Mouse (Mus musculus) lung, embryonic 16.5 days (tissue): Measurements from ENCODE around the gene Prpf40b. TPM values are rescaled to one million over a fixed set of nuclear protein-coding genes. Genes with fewer than 3 reads are reported as not detected.

Source experiments
- ATAC-seq: fragments of 200-750 bp; cut with Nextera tagmentation; 2 replicates; pipeline ENCODE4 v1.8.0; 2017; ENCODE audit warnings: low read depth, mild to moderate bottlenecking, moderate library complexity
- H3K27ac ChIP-seq: fragments of 300-500 bp; sonication (generic); 2 replicates; pipeline ENCODE4 v1.5.1; 2014; ENCODE audit warnings: mild to moderate bottlenecking, control low read depth, low read length
- H3K27me3 ChIP-seq: fragments of 300-500 bp; sonication (generic); 2 replicates; pipeline ENCODE4 v1.6.1; 2014; ENCODE audit warnings: low read depth, low read length, mixed read lengths; ENCODE audit not compliant: control insufficient read depth, insufficient read depth
- H3K36me3 ChIP-seq: fragments of 300-500 bp; sonication (generic); 2 replicates; pipeline ENCODE4 v1.6.1; 2014; ENCODE audit warnings: low read length; ENCODE audit not compliant: control insufficient read depth, insufficient read depth
- H3K4me1 ChIP-seq: fragments of 300-500 bp; sonication (generic); replicated peaks from 2 replicates; pipeline ENCODE4 v1.6.1; 2014; ENCODE audit warnings: low read length, mixed read lengths; ENCODE audit not compliant: control insufficient read depth, insufficient read depth
- H3K4me2 ChIP-seq: fragments of 300-500 bp; sonication (generic); 2 replicates; pipeline ENCODE4 v1.6.1; 2014; ENCODE audit warnings: low read depth, low read length, control low read depth
- H3K4me3 ChIP-seq: fragments of 300-500 bp; sonication (generic); 2 replicates; pipeline ENCODE4 v1.5.1; 2014; ENCODE audit warnings: mild to moderate bottlenecking, low read length, control low read depth
- H3K9ac ChIP-seq: fragments of 300-500 bp; sonication (generic); 2 replicates; pipeline ENCODE4 v1.6.1; 2014; ENCODE audit warnings: low read length, control low read depth
- H3K9me3 ChIP-seq: fragments of 300-500 bp; sonication (generic); 2 replicates; pipeline ENCODE4 v1.6.1; 2016; ENCODE audit warnings: low read length; ENCODE audit not compliant: control insufficient read depth
- WGBS: fragments of 180-500 bp; shearing (Covaris S2); extraction: QIAGEN DNeasy Blood & Tissue Kit; methylation state at CpG from one replicate; pipeline ENCODE4 v1.1.7; 2014; 5-methylcytosine and 5-hydroxymethylcytosine counted together
- polyA plus RNA-seq: library from polyadenylated mRNA; unstranded; fragments of >200 nt; fragmentation: Nextera tagmentation; extraction: Ambion mirVana; gene quantifications from 2 replicates; pipeline ENCODE4 v1.2.1, GENCODE M21; 2015

Gene Prpf40b
- polyA plus RNA-seq, 1 experiment from 2014 or later: 54.0 TPM

DNA sequence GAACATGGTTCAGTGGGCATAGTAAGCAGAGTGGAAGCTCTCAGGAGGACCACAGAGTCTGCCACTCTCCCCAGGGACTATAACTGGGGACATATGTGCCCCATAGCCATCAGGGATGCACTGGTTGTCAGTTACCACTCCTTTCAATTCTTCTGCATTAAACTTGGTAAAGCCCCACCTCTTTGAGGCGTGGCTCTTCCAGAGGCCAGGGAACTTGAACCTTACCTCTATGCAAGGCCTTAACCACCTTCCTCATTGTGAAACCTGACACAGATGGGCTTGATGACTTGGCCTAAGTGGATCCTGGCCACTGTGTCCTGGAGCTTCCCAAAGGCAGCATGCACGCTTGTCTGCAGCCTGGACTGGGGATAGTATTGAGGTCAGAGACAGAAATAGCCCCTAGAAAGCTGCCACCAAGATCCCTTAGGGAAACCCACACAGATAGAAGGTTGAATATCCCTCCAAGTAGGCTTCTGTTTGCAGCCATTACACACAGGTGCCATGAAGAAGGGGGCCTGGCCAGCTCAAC, 40.3 kb upstream of the Prpf40b start:
- Histone ChIP-seq H3K9ac (no peak overlapping the region), H3K4me1 (peaks cover 9% of the 10 kb centered on the region; the same call in 1 of the 2 replicates), H3K27me3 (no peaks in the 10 kb centered on the region), H3K4me3 (no peak overlapping the region), H3K36me3 (no peaks in the 10 kb centered on the region), H3K4me2 (no peak overlapping the region), H3K27ac (no peak overlapping the region), H3K9me3 (no peaks in the 10 kb centered on the region)
- 85% methylated on average over 2 of the region's 2 CpGs for WGBS
- no peak for ATAC-seq

GRCm38 (mm10) chr15:99255241-99255749, 39.6 kb upstream of the Prpf40b start:
- Histone ChIP-seq H3K27ac (no peak overlapping the region), H3K27me3 (no peaks in the 10 kb centered on the region), H3K36me3 (no peaks in the 10 kb centered on the region), H3K9me3 (no peaks in the 10 kb centered on the region), H3K4me2 (no peak overlapping the region), H3K4me1 (peaks cover 12% of the 10 kb centered on the region; the same call in 1 of the 2 replicates), H3K9ac (no peak overlapping the region), H3K4me3 (no peak overlapping the region)
- 80% methylated on average over 6 of the region's 6 CpGs for WGBS
- ATAC-seq: no peak

DNA sequence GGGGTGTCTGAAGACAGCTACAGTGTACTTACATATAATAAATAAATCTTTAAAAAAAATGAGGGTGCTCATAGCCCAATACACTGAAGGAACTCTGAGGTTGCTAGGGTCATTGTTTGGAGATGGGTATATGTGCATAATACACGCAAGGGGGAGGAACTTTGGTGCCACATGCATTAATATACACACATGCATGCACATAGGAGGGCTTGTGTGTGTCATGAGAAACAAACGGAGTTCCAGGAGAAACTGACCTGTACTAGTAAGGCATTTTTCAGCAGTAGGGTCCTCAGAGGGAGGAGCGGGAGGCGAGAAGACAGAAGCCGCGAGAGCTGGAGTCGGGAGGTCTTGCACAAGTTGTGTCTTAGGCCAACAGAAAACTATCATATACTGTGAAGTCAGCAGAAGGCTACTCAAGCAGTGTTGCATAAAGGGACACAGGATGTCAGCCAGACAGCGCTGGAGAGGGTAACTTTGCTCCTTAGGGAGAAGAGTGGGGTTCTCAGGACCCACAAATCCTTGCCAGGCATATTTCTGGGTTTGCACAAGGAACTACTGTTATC, 35.6 kb upstream of the Prpf40b start:
- 44% methylated on average over 8 of the region's 8 CpGs for WGBS

GRCm38 (mm10) chr15:99259730-99260252, 35.1 kb upstream of the Prpf40b start:
- H3K4me3 ChIP-seq: peak overlapping the region; percentile 30
- H3K9ac ChIP-seq: peak overlapping the region; percentile 40; the same call in 1 of the 2 replicates
- no peaks in the 10 kb centered on the region for H3K27me3 ChIP-seq
- no peaks in the 10 kb centered on the region for H3K36me3 ChIP-seq
- under 1% methylated on average over 9 of the region's 10 CpGs for WGBS
- peaks cover 8% of the 10 kb centered on the region; the same call in 1 of the 2 replicates for H3K4me1 ChIP-seq
- H3K4me2 ChIP-seq: peak overlapping the region; percentile 59
- no peaks in the 10 kb centered on the region for H3K9me3 ChIP-seq
- peak overlapping the region; percentile 88 for H3K27ac ChIP-seq
- peak; percentile 90 for ATAC-seq

More for the DNA sequence above, 35.6 kb upstream of the Prpf40b start:
- Histone ChIP-seq H3K9ac (peak overlapping the region; percentile 40; the same call in 1 of the 2 replicates), H3K4me2 (peak overlapping the region; percentile 59), H3K9me3 (no peaks in the 10 kb centered on the region), H3K36me3 (no peaks in the 10 kb centered on the region), H3K27me3 (no peaks in the 10 kb centered on the region), H3K4me1 (peaks cover 8% of the 10 kb centered on the region; the same call in 1 of the 2 replicates), H3K4me3 (peak overlapping the region; percentile 30), H3K27ac (peak overlapping the region; percentile 88)
- ATAC-seq: peak; percentile 93

DNA sequence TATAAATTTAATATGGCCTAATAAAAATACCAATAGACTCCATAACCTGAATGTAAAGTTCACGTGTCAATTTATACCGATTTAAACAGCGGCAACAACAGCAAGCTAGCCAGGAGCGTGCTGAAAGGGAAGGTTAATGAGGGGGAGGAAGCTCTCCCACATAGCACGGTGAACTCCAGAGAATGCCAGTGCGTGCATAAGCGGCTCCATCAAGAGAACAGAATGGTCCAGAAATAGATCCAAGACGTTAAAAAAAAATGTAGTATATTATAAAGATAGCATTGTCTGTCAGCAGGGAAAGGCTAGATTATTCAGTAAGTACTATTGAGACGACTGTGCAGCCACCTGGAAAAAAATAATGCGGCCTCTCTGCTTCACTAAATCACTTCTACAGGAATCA, 32.2 kb upstream of the Prpf40b start:
- H3K9me3 ChIP-seq: no peaks in the 10 kb centered on the region
- no peaks in the 10 kb centered on the region for H3K36me3 ChIP-seq
- H3K4me3 ChIP-seq: no peak overlapping the region
- no peak overlapping the region for H3K4me2 ChIP-seq
- 55% methylated on average over 10 of the region's 10 CpGs for WGBS
- H3K9ac ChIP-seq: no peak overlapping the region
- no peak for ATAC-seq
- H3K27ac ChIP-seq: no peak overlapping the region
- H3K27me3 ChIP-seq: no peaks in the 10 kb centered on the region
- H3K4me1 ChIP-seq: peaks cover 8% of the 10 kb centered on the region; the same call in 1 of the 2 replicates

DNA sequence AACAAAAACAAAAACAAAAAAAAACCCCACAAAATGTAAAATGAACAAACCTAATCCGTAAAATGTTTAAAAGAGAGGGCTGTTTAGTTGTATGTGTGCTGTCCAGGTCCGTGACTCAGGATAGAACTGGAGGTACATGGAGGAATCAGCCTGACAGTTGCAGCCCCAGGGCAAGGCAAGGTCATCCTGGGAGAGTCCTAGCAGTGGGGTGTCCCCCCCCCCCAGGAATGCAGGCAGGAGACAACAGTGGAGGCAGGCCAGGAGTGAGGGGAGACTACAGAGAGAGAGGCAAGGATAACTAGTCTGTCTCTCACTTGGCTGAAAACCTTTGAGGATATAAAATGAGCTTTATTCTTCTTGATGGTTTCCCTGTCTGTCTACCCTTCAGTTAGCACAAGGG, 30.5 kb upstream of the Prpf40b start:
- Histone ChIP-seq H3K4me1 (peaks cover 6% of the 10 kb centered on the region; the same call in 1 of the 2 replicates), H3K4me3 (no peak overlapping the region), H3K9ac (no peak overlapping the region), H3K36me3 (no peaks in the 10 kb centered on the region), H3K27me3 (no peaks in the 10 kb centered on the region), H3K27ac (no peak overlapping the region), H3K4me2 (no peak overlapping the region), H3K9me3 (no peaks in the 10 kb centered on the region)
- ATAC-seq: no peak
- 70% methylated on average over 2 of the region's 2 CpGs for WGBS

GRCm38 (mm10) chr15:99265679-99266078, 29.2 kb upstream of the Prpf40b start:
- H3K4me3 ChIP-seq: no peak overlapping the region
- peak; percentile 78 for ATAC-seq
- no peaks in the 10 kb centered on the region for H3K36me3 ChIP-seq
- no peaks in the 10 kb centered on the region for H3K9me3 ChIP-seq
- H3K4me2 ChIP-seq: no peak overlapping the region
- no peak overlapping the region for H3K27ac ChIP-seq
- H3K9ac ChIP-seq: no peak overlapping the region
- H3K4me1 ChIP-seq: no peaks in the 10 kb centered on the region
- WGBS: 10% methylated on average over 4 of the region's 4 CpGs
- H3K27me3 ChIP-seq: no peaks in the 10 kb centered on the region

- H3K9ac ChIP-seq: no peak overlapping the region
- no peaks in the 10 kb centered on the region; the same call in 1 of the 2 replicates for H3K4me1 ChIP-seq
- no peaks in the 10 kb centered on the region for H3K36me3 ChIP-seq
- no peaks in the 10 kb centered on the region for H3K9me3 ChIP-seq
- no peak for ATAC-seq
- no peak overlapping the region for H3K27ac ChIP-seq
- WGBS: 77% methylated on average over 8 of the region's 8 CpGs
- H3K27me3 ChIP-seq: no peaks in the 10 kb centered on the region
- no peak overlapping the region for H3K4me3 ChIP-seq
- H3K4me2 ChIP-seq: no peak overlapping the region
Observed at GRCm38 (mm10) chr15:99276095-99276494, 18.8 kb upstream of the Prpf40b start.

DNA sequence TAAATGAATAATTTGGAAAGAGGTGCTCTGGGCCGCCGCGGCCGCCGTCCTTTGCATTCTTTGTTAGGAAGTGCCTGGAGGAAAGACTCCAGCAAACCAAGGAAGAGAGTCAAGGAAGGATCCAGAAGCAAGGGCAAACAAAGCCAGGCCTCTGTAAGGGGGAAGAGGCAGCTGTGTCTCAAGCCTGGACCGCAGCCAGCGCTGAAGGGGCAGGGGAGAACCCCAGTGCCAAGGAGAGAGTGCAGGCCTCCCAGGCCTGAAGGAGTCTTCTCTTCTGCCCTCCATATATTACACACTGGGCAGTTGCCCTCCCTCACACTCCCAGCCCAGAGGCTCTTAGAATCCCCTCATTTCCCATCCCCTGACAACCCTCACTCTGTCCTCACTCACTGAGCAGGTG, 16.6 kb upstream of the Prpf40b start:
- Histone ChIP-seq H3K36me3 (no peaks in the 10 kb centered on the region), H3K27ac (no peak overlapping the region), H3K9ac (no peak overlapping the region), H3K9me3 (no peaks in the 10 kb centered on the region), H3K4me3 (no peak overlapping the region), H3K4me1 (no peaks in the 10 kb centered on the region; the same call in 1 of the 2 replicates), H3K4me2 (no peak overlapping the region), H3K27me3 (no peaks in the 10 kb centered on the region)
- WGBS: 60% methylated on average over 7 of the region's 7 CpGs
- ATAC-seq: no peak
